Mouse (Mus musculus) heart, embryonic 16.5 days (tissue): Measurements from ENCODE around the gene Pih1d1. TPM values are rescaled to one million over a fixed set of nuclear protein-coding genes. Genes with fewer than 3 reads are reported as not detected.

Source experiments
- ATAC-seq: fragments of 200-750 bp; cut with Nextera tagmentation; replicated peaks from 2 replicates; pipeline ENCODE4 v1.8.0; 2017; ENCODE audit warnings: moderate number of reproducible peaks; ENCODE audit not compliant: insufficient read depth, low FRiP score; ENCODE audit errors: extremely low read depth
- H3K27ac ChIP-seq: fragments of 300-500 bp; sonication (generic); 2 replicates; pipeline ENCODE4 v1.5.1; 2014; ENCODE audit warnings: mild to moderate bottlenecking, low read length, control low read depth, moderate library complexity
- H3K27me3 ChIP-seq: fragments of 300-500 bp; sonication (generic); 2 replicates; pipeline ENCODE4 v1.6.1; 2014; ENCODE audit warnings: low read length, mixed read lengths; ENCODE audit not compliant: control insufficient read depth, insufficient read depth
- H3K36me3 ChIP-seq: fragments of 300-500 bp; sonication (generic); 2 replicates; pipeline ENCODE4 v1.6.1; 2014; ENCODE audit not compliant: control insufficient read depth, insufficient read depth
- H3K4me1 ChIP-seq: fragments of 300-500 bp; sonication (generic); 2 replicates; pipeline ENCODE4 v1.6.1; 2014; ENCODE audit warnings: low read length, mixed read lengths; ENCODE audit not compliant: control insufficient read depth, insufficient read depth
- H3K4me2 ChIP-seq: fragments of 300-500 bp; sonication (generic); 2 replicates; pipeline ENCODE4 v1.6.1; 2014; ENCODE audit warnings: low read depth, mild to moderate bottlenecking, control low read depth, low read length
- H3K4me3 ChIP-seq: fragments of 300-500 bp; sonication (generic); 2 replicates; pipeline ENCODE4 v1.5.1; 2014; ENCODE audit warnings: mild to moderate bottlenecking, control low read depth, low read length
- H3K9ac ChIP-seq: fragments of 300-500 bp; sonication (generic); 2 replicates; pipeline ENCODE4 v1.6.1; 2014; ENCODE audit warnings: low read length, control low read depth
- H3K9me3 ChIP-seq: fragments of 300-500 bp; sonication (generic); replicated peaks from 2 replicates; pipeline ENCODE4 v1.6.1; 2016; ENCODE audit warnings: low read length; ENCODE audit not compliant: control insufficient read depth
- WGBS: fragments of 180-500 bp; shearing (Covaris S2); extraction: QIAGEN DNeasy Blood & Tissue Kit; methylation state at CpG from one replicate; pipeline ENCODE4 v1.1.7; 2014; 5-methylcytosine and 5-hydroxymethylcytosine counted together
- microRNA counts: library from miRNA; unstranded; fragments of <30 nt; microRNA quantifications from one replicate; lab custom pipeline; 2016
- microRNA-seq: library from miRNA; unstranded; fragments of <30 nt; microRNA quantifications from one replicate; pipeline ENCODE4, GENCODE M21; 2017
- polyA plus RNA-seq: library from polyadenylated mRNA; unstranded; fragments of >200 nt; fragmentation: Nextera tagmentation; extraction: Ambion mirVana; gene quantifications from 2 replicates; pipeline ENCODE4 v1.2.1, GENCODE M21; 2015

Gene Pih1d1
- polyA plus RNA-seq, 1 experiment from 2014 or later = 76.8 TPM

DNA sequence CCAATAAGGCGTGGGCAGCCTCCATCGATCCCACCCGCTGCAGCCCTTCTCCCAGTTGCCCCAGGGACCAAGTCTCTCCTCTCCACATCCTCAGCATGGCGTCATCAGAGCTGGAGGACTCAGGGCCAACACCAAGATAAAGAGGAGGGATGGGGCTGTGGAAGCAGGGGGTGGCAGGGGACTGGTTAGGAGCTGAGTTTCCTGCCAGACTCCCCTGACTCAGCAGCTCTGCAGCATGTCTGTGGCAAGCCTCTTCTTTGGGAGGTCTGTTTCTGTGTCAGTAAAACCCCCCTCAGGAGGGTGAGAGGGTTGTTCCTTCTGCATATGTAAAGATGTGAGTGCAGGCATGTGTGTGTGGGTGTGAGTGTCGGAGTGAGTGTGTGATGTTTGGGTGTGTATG lies 42.9 kb downstream of the Pih1d1 start:
- H3K9ac ChIP-seq = no peak overlapping the region
- WGBS = 68% methylated on average over 5 of the region's 5 CpGs
- H3K4me3 ChIP-seq = no peak overlapping the region
- peaks cover 3% of the 10 kb centered on the region; the same call in 1 of the 2 replicates for H3K27me3 ChIP-seq
- ATAC-seq = no peak
- H3K9me3 ChIP-seq = no peaks in the 10 kb centered on the region
- H3K4me2 ChIP-seq = no peak overlapping the region
- H3K36me3 ChIP-seq = no peaks in the 10 kb centered on the region
- no peak overlapping the region for H3K27ac ChIP-seq
- H3K4me1 ChIP-seq = peaks cover 6% of the 10 kb centered on the region; the same call in 1 of the 2 replicates

DNA sequence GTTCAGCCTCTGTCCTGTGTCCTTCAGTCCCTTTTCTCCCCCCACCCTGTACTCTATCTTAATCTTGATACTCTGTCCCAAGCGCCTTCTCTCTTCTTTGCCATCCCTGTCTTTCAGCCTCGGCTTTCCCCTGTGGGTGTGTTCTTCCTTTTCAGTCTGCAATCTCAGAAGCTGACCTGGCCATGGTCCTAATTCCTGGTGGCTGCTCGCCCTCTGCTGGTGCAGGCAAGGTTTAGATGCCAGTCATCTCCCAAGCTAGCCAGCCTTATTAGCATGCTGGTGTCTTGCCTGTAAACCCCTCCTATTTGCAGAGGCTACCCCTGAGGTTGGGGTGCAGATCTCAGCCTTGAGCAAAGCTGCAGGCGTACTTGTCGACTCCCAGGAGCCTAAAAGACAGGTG lies 44.3 kb downstream of the Pih1d1 start:
- Histone ChIP-seq H3K9ac (no peak overlapping the region), H3K27ac (no peak overlapping the region)
- no peak for ATAC-seq

DNA sequence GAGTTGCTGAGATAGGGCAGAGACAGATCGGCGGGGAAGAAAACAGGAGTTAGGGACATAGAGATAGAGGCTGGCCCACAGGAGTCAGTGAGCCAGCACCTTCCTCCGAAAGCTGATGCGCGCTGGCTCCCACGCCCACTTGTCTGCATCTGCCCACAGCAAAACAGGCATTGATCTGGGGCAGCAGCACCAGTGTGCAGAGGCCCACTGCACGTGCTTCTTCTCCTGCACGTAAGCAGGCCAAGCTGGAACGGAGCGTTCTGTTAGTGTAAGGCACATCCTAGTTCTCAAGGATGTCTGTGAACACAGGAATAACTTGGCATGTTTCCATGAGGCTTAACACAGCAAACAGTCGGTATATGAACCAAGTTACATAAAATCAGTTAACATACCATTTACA lies 44.9 kb downstream of the Pih1d1 start:
- no peak overlapping the region for H3K9ac ChIP-seq
- ATAC-seq = no peak

More for the DNA sequence above, 44.3 kb downstream of the Pih1d1 start:
- no peaks in the 10 kb centered on the region for H3K9me3 ChIP-seq
- no peak overlapping the region for H3K4me3 ChIP-seq
- peaks cover 6% of the 10 kb centered on the region; the same call in 1 of the 2 replicates for H3K4me1 ChIP-seq
- no peaks in the 10 kb centered on the region for H3K36me3 ChIP-seq
- no peak overlapping the region for H3K4me2 ChIP-seq
- WGBS = 11% methylated on average over 5 of the region's 5 CpGs
- H3K27me3 ChIP-seq = peaks cover 3% of the 10 kb centered on the region; the same call in 1 of the 2 replicates

DNA sequence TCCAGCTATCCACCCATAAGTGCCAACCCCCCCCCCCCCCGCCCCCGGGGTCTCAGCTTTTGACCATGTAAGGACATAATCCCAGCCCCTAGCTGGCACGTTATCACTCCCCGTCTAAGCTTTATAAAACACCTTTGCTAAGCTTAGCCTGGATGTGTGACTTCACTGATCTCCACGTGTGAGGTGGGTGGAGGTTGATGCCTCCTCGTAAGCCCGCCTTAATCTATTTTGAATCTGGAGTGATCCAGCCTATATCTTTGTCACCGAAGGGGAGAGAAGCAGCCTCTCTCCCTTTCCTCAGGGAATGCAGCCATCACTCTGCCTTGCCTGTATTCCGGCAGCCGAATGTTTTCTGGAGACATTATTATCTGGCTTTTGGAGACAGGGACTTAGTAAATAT lies 48.6 kb downstream of the Pih1d1 start:
- H3K4me3 ChIP-seq = no peak overlapping the region
- no peaks in the 10 kb centered on the region for H3K9me3 ChIP-seq
- H3K4me1 ChIP-seq = no peaks in the 10 kb centered on the region
- no peak overlapping the region for H3K9ac ChIP-seq
- peak overlapping the region; percentile 23; the same call in 1 of the 2 replicates for H3K27ac ChIP-seq
- no peaks in the 10 kb centered on the region for H3K27me3 ChIP-seq
- H3K4me2 ChIP-seq = no peak overlapping the region
- ATAC-seq = no peak
- H3K36me3 ChIP-seq = no peaks in the 10 kb centered on the region
- WGBS = 26% methylated on average over 10 of the region's 10 CpGs

More for the DNA sequence above, 44.9 kb downstream of the Pih1d1 start:
- Histone ChIP-seq H3K4me2 (no peak overlapping the region), H3K27me3 (peaks cover 3% of the 10 kb centered on the region; the same call in 1 of the 2 replicates), H3K4me3 (no peak overlapping the region), H3K36me3 (no peaks in the 10 kb centered on the region), H3K27ac (no peak overlapping the region), H3K4me1 (peaks cover 6% of the 10 kb centered on the region; the same call in 1 of the 2 replicates), H3K9me3 (no peaks in the 10 kb centered on the region)
- WGBS = 75% methylated on average over 11 of the region's 11 CpGs

DNA sequence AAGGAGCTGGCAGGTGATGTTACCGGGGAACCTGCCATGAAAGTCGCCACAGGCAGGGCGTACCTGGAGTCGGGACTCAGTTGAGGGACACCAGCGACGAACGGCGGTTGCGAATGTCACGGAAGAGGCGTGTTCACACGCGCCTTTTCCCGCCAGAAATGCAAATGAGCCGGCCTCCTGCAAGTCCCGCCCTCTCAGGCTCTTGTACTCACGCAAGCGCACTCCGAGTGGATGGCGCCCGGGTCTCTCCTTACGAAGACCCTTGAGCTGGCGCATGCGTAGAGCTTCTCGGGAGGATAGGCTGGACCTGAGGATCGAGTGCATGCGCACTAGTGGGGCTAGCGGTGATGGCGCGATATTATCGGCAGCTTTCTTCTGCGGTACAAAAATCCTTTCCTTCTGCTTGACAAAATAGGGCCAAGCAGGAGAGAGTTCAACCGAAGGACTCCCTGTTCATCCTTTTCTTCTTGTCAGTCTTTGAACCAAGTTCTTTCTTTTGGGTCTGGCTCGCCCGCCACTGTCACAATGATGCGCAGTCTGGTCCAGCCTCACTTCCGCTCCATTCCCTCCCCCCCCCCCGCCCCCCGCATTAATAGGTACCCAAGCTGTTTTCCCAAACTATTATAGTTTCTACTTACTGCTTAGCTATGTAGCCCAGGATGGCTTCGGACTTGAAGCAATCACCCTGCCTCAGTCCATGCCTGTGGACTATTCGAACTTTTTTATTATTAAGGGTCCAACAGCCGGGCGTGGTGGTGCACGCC lies 50.5 kb downstream of the Pih1d1 start, which contains the start of gene Ccdc155:
TSS of gene Ccdc155 (minus strand) at position 513 of the 764 bp plus-strand sequence.
- H3K4me2 ChIP-seq = peak within 1 kb of the TSS; percentile 71
- 8% methylated on average over 43 of the region's 44 CpGs for WGBS
- H3K27ac ChIP-seq = no peak within 1 kb of the TSS
- ATAC-seq = peak; percentile 89
- H3K9ac ChIP-seq = peak within 1 kb of the TSS; percentile 50
- H3K36me3 ChIP-seq = no peaks in the 10 kb centered on the region
- H3K4me1 ChIP-seq = no peaks in the 10 kb centered on the region
- peaks cover 4% of the 10 kb centered on the region; the same call in 1 of the 2 replicates for H3K9me3 ChIP-seq
- no peaks in the 10 kb centered on the region for H3K27me3 ChIP-seq
- peak within 1 kb of the TSS; percentile 51 for H3K4me3 ChIP-seq

DNA sequence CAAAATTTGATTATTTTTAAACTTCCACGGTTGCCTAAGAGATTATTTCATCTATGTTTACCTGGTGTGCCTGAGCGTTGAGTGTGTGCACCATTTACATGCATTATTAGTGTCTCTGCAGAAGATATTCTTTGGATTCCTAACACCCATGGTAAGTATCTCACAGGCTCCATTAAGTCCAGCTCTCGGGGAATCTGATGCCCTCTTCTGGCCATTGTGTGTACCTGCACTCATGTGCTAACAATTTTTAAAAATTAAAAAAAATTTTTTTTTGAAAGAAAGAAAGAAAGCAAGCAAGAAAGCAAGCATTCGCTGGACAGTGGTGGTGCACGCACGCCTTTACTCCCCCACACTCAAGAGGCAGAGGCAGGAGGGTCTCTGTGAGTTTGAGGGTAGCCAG lies 54.2 kb downstream of the Pih1d1 start:
- peaks cover 6% of the 10 kb centered on the region; the same call in 1 of the 2 replicates for H3K4me1 ChIP-seq
- no peak for ATAC-seq
- no peak overlapping the region for H3K9ac ChIP-seq
- H3K36me3 ChIP-seq = no peaks in the 10 kb centered on the region
- no peak overlapping the region for H3K4me2 ChIP-seq
- peaks cover 4% of the 10 kb centered on the region; the same call in 1 of the 2 replicates for H3K9me3 ChIP-seq
- peaks cover 19% of the 10 kb centered on the region for H3K27me3 ChIP-seq
- no peak overlapping the region for H3K4me3 ChIP-seq
- H3K27ac ChIP-seq = no peak overlapping the region
- 77% methylated on average over 6 of the region's 6 CpGs for WGBS

MicroRNA genes within 50 kb of the gene (microRNA counts, 519-probe panel; counts per million panel counts)
- microRNA mmu-miR-150 (lab: Ali Mortazavi, UCI) = 2,572 counts per million, percentile 63 among the panel's probes with 10 or more counts

Small RNAs within 50 kb of the gene (microRNA-seq; reads per million reads assigned to microRNA genes)
- gene Mir150 = 29.8 reads per million, percentile 39 among the genes with 10 or more reads in this experiment
- 10.2 reads per million, percentile 27 among the genes with 10 or more reads in this experiment for gene Mir5121
- not detected for gene Mir7055

Other genes starting within 250 kb of the Pih1d1 start
- gene Ap2a1, start 224.8 kb upstream of the Pih1d1 start, polyA plus RNA-seq = 51.8 and 52.0 TPM in 2 replicates
- gene Tsks, start 211.1 kb upstream of the Pih1d1 start, polyA plus RNA-seq = 0.12 and 0.40 TPM in 2 replicates
- gene Cpt1c, start 179.5 kb upstream of the Pih1d1 start, polyA plus RNA-seq = 7.6 and 8.9 TPM in 2 replicates
- 355 and 387 TPM in 2 replicates for gene Prmt1, start 167.7 kb upstream of the Pih1d1 start, polyA plus RNA-seq
- gene Irf3, start 156.7 kb upstream of the Pih1d1 start, polyA plus RNA-seq = 71.4 and 73.6 TPM in 2 replicates
- gene Bcl2l12, start 155.6 kb upstream of the Pih1d1 start, polyA plus RNA-seq = 32.2 and 33.3 TPM in 2 replicates
- 22.7 and 26.4 TPM in 2 replicates for gene Scaf1, start 137.9 kb upstream of the Pih1d1 start, polyA plus RNA-seq
- gene Rras, start 136.3 kb upstream of the Pih1d1 start, polyA plus RNA-seq = 74.8 and 85.0 TPM in 2 replicates
- gene Prr12, start 101.4 kb upstream of the Pih1d1 start, polyA plus RNA-seq = 5.6 and 7.3 TPM in 2 replicates
- gene Nosip, start 91.9 kb upstream of the Pih1d1 start, polyA plus RNA-seq = 53.8 and 55.9 TPM in 2 replicates
- 12.9 and 16.6 TPM in 2 replicates for gene Prrg2, start 91.6 kb upstream of the Pih1d1 start, polyA plus RNA-seq
- gene Rcn3, start 62.1 kb upstream of the Pih1d1 start, polyA plus RNA-seq = 207 and 214 TPM in 2 replicates
- 56.8 and 58.2 TPM in 2 replicates for gene Fcgrt, start 50.5 kb upstream of the Pih1d1 start, polyA plus RNA-seq
- gene Rps11, start 29.9 kb upstream of the Pih1d1 start, polyA plus RNA-seq = 809 and 812 TPM in 2 replicates
- 684 and 727 TPM in 2 replicates for gene Rpl13a, start 25.5 kb upstream of the Pih1d1 start, polyA plus RNA-seq
- gene Gm45713, start 18.1 kb upstream of the Pih1d1 start, polyA plus RNA-seq = 0.34 TPM in 1 of 2 replicates, not detected in the other
- gene Flt3l, start 17.9 kb upstream of the Pih1d1 start, polyA plus RNA-seq = 2.3 and 2.8 TPM in 2 replicates
- 33.9 and 38.2 TPM in 2 replicates for gene Aldh16a1, start 281 bp downstream of the Pih1d1 start, polyA plus RNA-seq
- 3.6 and 4.7 TPM in 2 replicates for gene Slc17a7, start 9.6 kb downstream of the Pih1d1 start, polyA plus RNA-seq
- not detected in 2 replicates for gene Gfy, start 25.3 kb downstream of the Pih1d1 start, polyA plus RNA-seq
- 0.42 TPM in 1 of 2 replicates, not detected in the other for gene Pth2, start 26.7 kb downstream of the Pih1d1 start, polyA plus RNA-seq
- gene Ccdc155, start 50.6 kb downstream of the Pih1d1 start, polyA plus RNA-seq = 0.58 and 0.75 TPM in 2 replicates
- 1.2 and 1.4 TPM in 2 replicates for gene Dkkl1, start 57.8 kb downstream of the Pih1d1 start, polyA plus RNA-seq
- 88.0 and 92.4 TPM in 2 replicates for gene Tead2, start 61.5 kb downstream of the Pih1d1 start, polyA plus RNA-seq
- gene Cd37, start 84.8 kb downstream of the Pih1d1 start, polyA plus RNA-seq = 5.0 and 9.2 TPM in 2 replicates
- 0.09 TPM in 1 of 2 replicates, not detected in the other for gene Slc6a16, start 86.8 kb downstream of the Pih1d1 start, polyA plus RNA-seq
- gene Slc6a21, start 123.2 kb downstream of the Pih1d1 start, polyA plus RNA-seq = not detected in 2 replicates
- 12.4 and 18.0 TPM in 2 replicates for gene Trpm4, start 179.5 kb downstream of the Pih1d1 start, polyA plus RNA-seq
- gene Hrc, start 181.0 kb downstream of the Pih1d1 start, polyA plus RNA-seq = 26.6 and 28.7 TPM in 2 replicates
- gene Ppfia3, start 212.7 kb downstream of the Pih1d1 start, polyA plus RNA-seq = 1.5 TPM in 2 replicates
- gene Lin7b, start 216.3 kb downstream of the Pih1d1 start, polyA plus RNA-seq = 0.81 and 0.91 TPM in 2 replicates
- 145 and 161 TPM in 2 replicates for gene Snrnp70, start 241.4 kb downstream of the Pih1d1 start, polyA plus RNA-seq